Mouse (Mus musculus) midbrain, embryonic 16.5 days (tissue): Measurements from ENCODE around the gene Hhat. TPM values are rescaled to one million over a fixed set of nuclear protein-coding genes. Genes with fewer than 3 reads are reported as not detected.
A peak's percentile ranks its signal among the peaks of the same experiment; 100 is the strongest.

Source experiments
- ATAC-seq: fragments of 200-750 bp; cut with Nextera tagmentation; 2 replicates; pipeline ENCODE4 v1.8.0; 2017; ENCODE audit warnings: moderate TSS enrichment
- H3K27ac ChIP-seq: fragments of 300-500 bp; sonication (generic); 2 replicates; pipeline ENCODE4 v1.5.1; 2014; ENCODE audit warnings: mild to moderate bottlenecking, low read length, mixed read lengths
- H3K27me3 ChIP-seq: fragments of 300-500 bp; sonication (generic); 2 replicates; pipeline ENCODE4 v1.6.1; 2014; ENCODE audit warnings: low read depth, low read length, mixed read lengths; ENCODE audit not compliant: control insufficient read depth, insufficient read depth
- H3K36me3 ChIP-seq: fragments of 300-500 bp; sonication (generic); 2 replicates; pipeline ENCODE4 v1.6.1; 2014; ENCODE audit warnings: mild to moderate bottlenecking, low read length, moderate library complexity, mixed read lengths; ENCODE audit not compliant: control insufficient read depth, insufficient read depth
- H3K4me1 ChIP-seq: fragments of 300-500 bp; sonication (generic); 2 replicates; pipeline ENCODE4 v1.6.1; 2014; ENCODE audit warnings: mild to moderate bottlenecking, low read length, mixed read lengths; ENCODE audit not compliant: control insufficient read depth, insufficient read depth
- H3K4me2 ChIP-seq: fragments of 300-500 bp; sonication (generic); 2 replicates; pipeline ENCODE4 v1.6.1; 2014; ENCODE audit warnings: mild to moderate bottlenecking, low read length, mixed read lengths
- H3K4me3 ChIP-seq: fragments of 300-500 bp; sonication (generic); 2 replicates; pipeline ENCODE4 v1.5.1; 2014; ENCODE audit warnings: low read depth, mild to moderate bottlenecking, low read length, moderate library complexity, mixed read lengths
- H3K9ac ChIP-seq: fragments of 300-500 bp; sonication (generic); 2 replicates; pipeline ENCODE4 v1.6.1; 2014; ENCODE audit warnings: low read depth, low read length, mixed read lengths
- H3K9me3 ChIP-seq: fragments of 300-500 bp; sonication (generic); replicated peaks from 2 replicates; pipeline ENCODE4 v1.6.1; 2014; ENCODE audit warnings: mild to moderate bottlenecking, low read length, mixed read lengths; ENCODE audit not compliant: control insufficient read depth, poor library complexity, severe bottlenecking
- WGBS: fragments of 180-500 bp; shearing (Covaris S2); extraction: QIAGEN DNeasy Blood & Tissue Kit; methylation state at CpG from one replicate; pipeline ENCODE4 v1.1.7; 2014; 5-methylcytosine and 5-hydroxymethylcytosine counted together
- polyA plus RNA-seq: library from polyadenylated mRNA; unstranded; fragments of >200 nt; fragmentation: Nextera tagmentation; extraction: Ambion mirVana; gene quantifications from 2 replicates; pipeline ENCODE4 v1.2.1, GENCODE M21; 2015

Gene Hhat
- polyA plus RNA-seq, 1 experiment from 2014 or later = 3.4 TPM

- H3K9me3 ChIP-seq = no peaks in the 10 kb centered on the region
- H3K4me2 ChIP-seq = no peak overlapping the region
- H3K4me3 ChIP-seq = no peak overlapping the region
- no peak overlapping the region for H3K9ac ChIP-seq
- ATAC-seq = no peak
- 0 out of 2 replicates have a peak, but pooled peaks cover 3% of the 10 kb centered on the region for H3K4me1 ChIP-seq
- no peak overlapping the region for H3K27ac ChIP-seq
- H3K27me3 ChIP-seq = no peaks in the 10 kb centered on the region
- WGBS = 93% methylated on average over 11 of the region's 11 CpGs
- H3K36me3 ChIP-seq = no peaks in the 10 kb centered on the region
These were observed 283.5 kb downstream of the Hhat start for GRCm38 (mm10) chr1:192487571-192487970.

GRCm38 (mm10) chr1:192485030-192485429, 286.0 kb downstream of the Hhat start:
- 80% methylated on average over 3 of the region's 3 CpGs for WGBS
- no peak overlapping the region for H3K4me2 ChIP-seq

DNA sequence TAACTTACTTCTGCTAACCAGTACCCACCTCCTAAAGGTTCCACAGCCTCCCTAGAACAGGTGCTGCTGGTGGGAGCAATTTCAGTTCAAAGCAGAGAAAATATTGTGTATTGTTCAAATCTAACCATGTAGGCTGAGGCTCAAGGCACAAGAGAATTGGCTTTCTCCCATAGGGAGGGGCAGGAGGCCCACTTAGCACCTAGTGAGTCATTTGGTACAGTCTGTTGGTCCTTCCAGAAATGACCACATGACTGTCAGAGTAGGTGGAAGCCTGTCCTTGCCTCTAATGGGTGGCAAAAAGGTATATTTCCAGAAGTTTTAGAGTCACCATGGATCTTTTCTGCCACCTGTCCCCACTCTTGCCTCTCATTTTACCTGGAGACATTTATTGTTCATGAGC, 289.6 kb downstream of the Hhat start:
- no peak overlapping the region for H3K27ac ChIP-seq
- H3K4me1 ChIP-seq = peaks cover 10% of the 10 kb centered on the region
- no peaks in the 10 kb centered on the region for H3K9me3 ChIP-seq
- no peak overlapping the region for H3K9ac ChIP-seq
- H3K27me3 ChIP-seq = no peaks in the 10 kb centered on the region
- ATAC-seq = no peak
- no peak overlapping the region for H3K4me2 ChIP-seq
- H3K36me3 ChIP-seq = no peaks in the 10 kb centered on the region
- H3K4me3 ChIP-seq = no peak overlapping the region

More at GRCm38 (mm10) chr1:192485030-192485429, 286.0 kb downstream of the Hhat start:
- H3K9ac ChIP-seq = no peak overlapping the region
- no peaks in the 10 kb centered on the region for H3K9me3 ChIP-seq
- no peaks in the 10 kb centered on the region for H3K27me3 ChIP-seq
- H3K27ac ChIP-seq = no peak overlapping the region
- H3K4me3 ChIP-seq = no peak overlapping the region
- no peaks in the 10 kb centered on the region for H3K4me1 ChIP-seq
- H3K36me3 ChIP-seq = no peaks in the 10 kb centered on the region
- ATAC-seq = no peak

GRCm38 (mm10) chr1:192480072-192480784, 290.8 kb downstream of the Hhat start:
- WGBS = 89% methylated on average over 8 of the region's 8 CpGs
- ATAC-seq = no peak
- Histone ChIP-seq H3K4me2 (no peak overlapping the region), H3K27me3 (no peaks in the 10 kb centered on the region), H3K9ac (no peak overlapping the region), H3K4me3 (no peak overlapping the region), H3K4me1 (peaks cover 10% of the 10 kb centered on the region), H3K27ac (no peak overlapping the region), H3K9me3 (no peaks in the 10 kb centered on the region), H3K36me3 (no peaks in the 10 kb centered on the region)

GRCm38 (mm10) chr1:192478176-192478575, 292.8 kb downstream of the Hhat start:
- no peak overlapping the region for H3K4me2 ChIP-seq
- no peaks in the 10 kb centered on the region for H3K9me3 ChIP-seq
- peak overlapping the region; percentile 3; the same call in 1 of the 2 replicates for H3K27ac ChIP-seq
- no peaks in the 10 kb centered on the region for H3K36me3 ChIP-seq
- peaks cover 10% of the 10 kb centered on the region for H3K4me1 ChIP-seq
- 51% methylated on average over 5 of the region's 5 CpGs for WGBS
- no peaks in the 10 kb centered on the region for H3K27me3 ChIP-seq
- no peak for ATAC-seq
- H3K9ac ChIP-seq = no peak overlapping the region
- H3K4me3 ChIP-seq = no peak overlapping the region

DNA sequence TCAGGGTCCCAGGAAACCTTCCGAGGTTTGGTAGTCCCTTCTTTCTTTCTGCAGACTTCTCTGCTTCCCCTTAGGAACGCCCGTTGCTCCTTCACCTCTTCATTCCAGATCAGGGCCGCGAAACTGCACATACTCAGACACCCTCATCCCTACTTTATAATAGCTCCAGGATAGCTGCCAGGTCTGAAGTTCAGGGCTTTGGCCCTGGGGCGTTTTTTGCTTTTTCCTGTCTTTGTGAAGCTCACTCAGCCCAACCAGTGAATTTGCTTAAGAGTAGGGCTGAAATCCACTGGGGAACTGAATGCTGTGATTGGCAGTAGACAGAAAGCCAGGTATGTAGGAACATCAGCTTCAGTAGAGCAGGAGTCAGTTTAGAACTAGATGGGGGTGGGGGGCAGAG, 293.5 kb downstream of the Hhat start:
- 74% methylated on average over 6 of the region's 6 CpGs for WGBS
- Histone ChIP-seq H3K27me3 (no peaks in the 10 kb centered on the region), H3K9ac (no peak overlapping the region), H3K9me3 (no peaks in the 10 kb centered on the region), H3K27ac (peak overlapping the region; percentile 14; the same call in 1 of the 2 replicates), H3K36me3 (no peaks in the 10 kb centered on the region), H3K4me2 (no peak overlapping the region), H3K4me1 (peaks cover 10% of the 10 kb centered on the region), H3K4me3 (no peak overlapping the region)
- ATAC-seq = 0 out of 2 replicates have a peak, but pooled peaks have one; percentile 8

DNA sequence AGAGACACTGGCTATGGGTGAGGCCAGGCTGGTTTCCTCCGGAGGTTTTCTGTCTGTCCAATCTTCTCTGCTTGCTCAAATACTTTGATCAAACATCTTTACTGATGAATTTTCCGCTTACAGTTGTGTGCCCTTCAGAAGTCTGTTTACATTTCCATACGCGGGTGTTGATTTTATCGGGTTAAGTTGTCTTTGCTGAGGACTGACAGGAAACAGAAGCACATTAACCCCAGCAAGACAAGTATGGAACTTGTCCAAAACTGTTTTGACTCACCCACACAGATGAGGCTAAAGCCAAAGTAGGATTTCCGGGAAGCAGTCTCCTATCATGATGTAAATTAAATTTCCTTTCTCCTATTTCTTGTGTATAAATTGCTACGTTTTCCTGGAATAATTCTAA, 294.3 kb downstream of the Hhat start:
- 75% methylated on average over 7 of the region's 7 CpGs for WGBS
- Histone ChIP-seq H3K4me3 (no peak overlapping the region), H3K4me1 (peaks cover 10% of the 10 kb centered on the region), H3K9me3 (no peaks in the 10 kb centered on the region), H3K4me2 (no peak overlapping the region), H3K27ac (no peak overlapping the region), H3K9ac (no peak overlapping the region), H3K36me3 (no peaks in the 10 kb centered on the region), H3K27me3 (no peaks in the 10 kb centered on the region)
- ATAC-seq = no peak

DNA sequence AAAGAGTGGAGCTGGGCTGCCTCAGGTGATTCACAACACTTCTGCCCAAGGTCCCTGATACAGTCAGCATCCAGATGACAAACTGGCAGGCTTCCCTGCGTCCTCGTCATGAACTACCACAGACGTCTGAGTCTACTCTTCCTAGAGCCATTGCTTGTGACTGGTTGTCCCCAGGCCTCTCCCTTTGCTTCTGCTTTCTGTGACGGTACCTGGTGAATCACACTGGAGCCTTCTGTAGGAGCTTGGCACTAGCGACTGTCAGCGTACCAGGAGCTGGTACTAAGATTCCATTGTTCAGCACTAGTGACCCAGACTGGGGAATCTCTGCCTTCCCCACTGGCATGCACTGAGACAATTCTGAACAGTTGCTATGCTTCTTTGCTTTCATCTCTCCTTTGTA, 297.9 kb downstream of the Hhat start:
- H3K36me3 ChIP-seq = no peaks in the 10 kb centered on the region
- H3K27ac ChIP-seq = no peak overlapping the region
- ATAC-seq = no peak
- no peak overlapping the region for H3K4me2 ChIP-seq
- no peak overlapping the region for H3K9ac ChIP-seq
- H3K27me3 ChIP-seq = no peaks in the 10 kb centered on the region
- peaks cover 7% of the 10 kb centered on the region for H3K4me1 ChIP-seq
- 94% methylated on average over 6 of the region's 6 CpGs for WGBS
- no peaks in the 10 kb centered on the region for H3K9me3 ChIP-seq
- no peak overlapping the region for H3K4me3 ChIP-seq

GRCm38 (mm10) chr1:192472366-192472765, 298.7 kb downstream of the Hhat start:
- Histone ChIP-seq H3K4me3 (no peak overlapping the region), H3K36me3 (no peaks in the 10 kb centered on the region), H3K4me1 (no peaks in the 10 kb centered on the region; the same call in 1 of the 2 replicates), H3K4me2 (no peak overlapping the region), H3K9me3 (no peaks in the 10 kb centered on the region), H3K9ac (no peak overlapping the region), H3K27me3 (no peaks in the 10 kb centered on the region), H3K27ac (no peak overlapping the region)
- WGBS = 65% methylated on average over 4 of the region's 4 CpGs
- ATAC-seq = no peak
